8 mouse cellular contexts compared by ENCODE assay signal in the genomic region with DNA sequence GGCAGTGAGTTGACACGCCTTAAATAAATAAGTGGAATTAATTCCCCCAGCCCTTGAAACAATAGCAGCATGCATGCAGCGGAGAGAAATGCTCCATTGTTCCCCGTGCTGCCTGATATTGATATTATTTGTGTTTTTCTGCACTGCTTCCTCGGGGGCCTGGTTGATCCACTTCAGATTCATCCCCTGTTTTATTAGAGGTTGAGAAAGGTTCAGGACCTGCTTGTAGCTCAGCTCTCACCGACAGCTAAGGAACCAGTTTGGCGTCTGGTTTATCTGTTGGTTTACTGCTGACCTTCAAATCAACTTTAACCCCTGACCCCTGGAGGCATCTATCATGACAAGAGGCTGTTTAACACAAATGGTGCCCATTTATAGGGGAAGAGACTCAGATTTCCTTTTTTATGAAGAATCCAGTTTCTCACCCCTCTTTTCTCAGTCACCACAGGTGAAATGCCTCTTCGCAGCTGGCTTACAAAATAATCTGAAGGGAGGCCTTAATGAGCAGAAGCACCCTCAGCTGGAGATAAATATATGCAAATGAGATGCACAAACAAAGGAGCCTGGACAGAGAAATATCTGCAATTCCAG.
DNase-seq lines count a peak whose midpoint lies in the region; ATAC-seq lines count a peak whose summit lies in the region.
"Had no signal": no experiment of that assay in that cellular context is flagged by ENCODE, and none has a peak within 500 bp of the region (broad histone marks: within the 10 kb centered on the region; RNA-seq: fewer than 3 reads in every experiment).

No protein-coding gene starts in this region.

- DNase-seq in ZHBTc4 (ENCODE audit: low read depth, low spot score), result peak; percentile 28
- peak; percentile 94 for DNase-seq in embryo, embryonic 10.5 days (ENCODE audit: low spot score)
- peak; percentile 78 for DNase-seq in neural tube, embryonic 11.5 days (ENCODE audit: low spot score)
- no peak for DNase-seq in frontal cortex, postnatal 25 days (ENCODE audit: low spot score in 2 of 2)
- DNase-seq in adrenal gland, postnatal 25 days, result no peak
- no peak for DNase-seq in adrenal gland, adult 8-10 months
- DNase-seq: liver, embryonic 13.5 days had no signal

- H3K4me2 ChIP-seq in hindbrain, embryonic 13.5 days, result peak overlapping the region; percentile 26
- peak overlapping the region; percentile 29; the same call in 1 of the 2 replicates for H3K4me2 ChIP-seq in neural tube, embryonic 11.5 days (ENCODE audit: low read depth)
- H3K4me2 ChIP-seq: liver, embryonic 13.5 days had no signal

- H3K36me3 ChIP-seq in hindbrain, embryonic 13.5 days, result no peaks in the 10 kb centered on the region
- no peaks in the 10 kb centered on the region for H3K36me3 ChIP-seq in neural tube, embryonic 11.5 days (ENCODE audit: control insufficient read depth, insufficient read depth, low read length)
- H3K36me3 ChIP-seq: liver, embryonic 13.5 days had no signal

- peak overlapping the region; percentile 49 for H3K9ac ChIP-seq in hindbrain, embryonic 13.5 days
- H3K9ac ChIP-seq in neural tube, embryonic 11.5 days (ENCODE audit: low read length), result peak overlapping the region; percentile 31; the same call in 1 of the 2 replicates
- H3K9ac ChIP-seq: liver, embryonic 13.5 days had no signal

- no peaks in the 10 kb centered on the region for H3K27me3 ChIP-seq in hindbrain, embryonic 13.5 days
- no peaks in the 10 kb centered on the region for H3K27me3 ChIP-seq in neural tube, embryonic 11.5 days (ENCODE audit: control insufficient read depth, insufficient read depth, low read length)
- H3K27me3 ChIP-seq: liver, embryonic 13.5 days had no signal

- H3K9me3 ChIP-seq in hindbrain, embryonic 13.5 days, result no peaks in the 10 kb centered on the region
- H3K9me3 ChIP-seq in neural tube, embryonic 11.5 days (ENCODE audit: control insufficient read depth, low read length), result no peaks in the 10 kb centered on the region
- H3K9me3 ChIP-seq: liver, embryonic 13.5 days had no signal

- 7% methylated on average over 7 of the region's 7 CpGs for WGBS in hindbrain, embryonic 13.5 days
- 3% methylated on average over 7 of the region's 7 CpGs for WGBS in neural tube, embryonic 11.5 days

- H3K4me3 ChIP-seq in hindbrain, embryonic 13.5 days, result no peak overlapping the region
- no peak overlapping the region for H3K4me3 ChIP-seq in neural tube, embryonic 11.5 days (ENCODE audit: low read depth, low read length)
- H3K4me3 ChIP-seq: liver, embryonic 13.5 days had no signal

- peak overlapping the region; percentile 89 for H3K27ac ChIP-seq in hindbrain, embryonic 13.5 days
- peak overlapping the region; percentile 89 for H3K27ac ChIP-seq in neural tube, embryonic 11.5 days (ENCODE audit: low read depth, low read length)
- H3K27ac ChIP-seq: liver, embryonic 13.5 days had no signal

- ATAC-seq in hindbrain, embryonic 13.5 days (ENCODE audit: low FRiP score), result peak; percentile 29; the same call in 1 of the 2 replicates
- peak; percentile 79 for ATAC-seq in neural tube, embryonic 11.5 days (ENCODE audit: insufficient read depth, low FRiP score, low TSS enrichment)

- H3K4me1 ChIP-seq in hindbrain, embryonic 13.5 days (replicated peaks), result peaks cover 71% of the 10 kb centered on the region
- H3K4me1 ChIP-seq in neural tube, embryonic 11.5 days (ENCODE audit: control insufficient read depth, insufficient read depth, low read length), result peaks cover 56% of the 10 kb centered on the region

Comparison
In these comparisons a context has a peak if more than half of its experiments do, and no peak if none do; other contexts are left out.
1. DNase-seq: peak in ZHBTc4 (single experiment), embryo, embryonic 10.5 days (single experiment) and neural tube, embryonic 11.5 days (single experiment); none in frontal cortex, postnatal 25 days (0 of 2), adrenal gland, postnatal 25 days (single experiment) and adrenal gland, adult 8-10 months (single experiment).